Mouse (Mus musculus): ENCODE measurements around the gene Galnt7. TPM values are rescaled to one million over a fixed set of nuclear protein-coding genes. Genes with fewer than 3 reads are reported as not detected.

Gene Galnt7
- polyA plus RNA-seq, 1 experiment from 2014 or later, result 19.5 TPM

GRCm38 (mm10) chr8:57585128-57585442 is 67.7 kb downstream of the Galnt7 start:
- no peaks in the 10 kb centered on the region for H3K4me1 ChIP-seq (replicated peaks; ENCODE audit: control insufficient read depth, insufficient read depth, low read length)
- H3K27ac ChIP-seq (ENCODE audit: low read depth, low read length), result no peak overlapping the region
- H3K36me3 ChIP-seq (ENCODE audit: control insufficient read depth, insufficient read depth, low read length), result no peaks in the 10 kb centered on the region
- no peaks in the 10 kb centered on the region for H3K27me3 ChIP-seq (ENCODE audit: control insufficient read depth, insufficient read depth, low read length)
- ATAC-seq (replicated peaks; ENCODE audit: low FRiP score), result no peak
- H3K9ac ChIP-seq (ENCODE audit: low read length), result no peak overlapping the region
- DNase-seq (ENCODE audit: low spot score), result no peak
- H3K4me2 ChIP-seq (ENCODE audit: low read depth, low read length, severe bottlenecking), result no peak overlapping the region
- no peaks in the 10 kb centered on the region for H3K9me3 ChIP-seq (ENCODE audit: control insufficient read depth, low read length)
- no peak overlapping the region for H3K4me3 ChIP-seq (ENCODE audit: low read depth, low read length)
- WGBS, result 91% methylated on average over 5 of the region's 5 CpGs

- H3K27ac ChIP-seq (ENCODE audit: low read depth, low read length), result no peak overlapping the region
- 0 out of 2 replicates have a peak, but pooled peaks have one; percentile 12 for ATAC-seq (replicated peaks; ENCODE audit: low FRiP score)
Observed at GRCm38 (mm10) chr8:57584416-57585127, 68.3 kb downstream of the Galnt7 start.

DNA sequence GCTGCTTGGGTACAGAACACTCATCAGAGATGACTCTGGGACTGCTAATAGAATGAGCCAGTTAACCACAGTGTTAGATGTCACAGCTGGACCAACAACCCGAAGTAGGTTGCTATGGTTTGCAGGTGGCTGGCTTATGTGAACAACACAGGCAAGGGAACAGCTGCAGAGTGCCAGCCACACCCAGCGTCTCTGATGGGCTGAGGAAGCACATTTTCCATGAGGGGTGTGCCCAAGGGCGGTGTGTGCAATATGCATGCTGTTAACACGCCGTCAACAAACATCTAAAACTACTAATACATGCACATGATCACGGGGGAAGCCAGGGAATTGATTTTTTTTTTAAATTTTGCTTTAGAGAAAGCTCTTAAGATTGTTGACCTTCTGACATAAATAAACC is 73.0 kb downstream of the Galnt7 start:
- DNase-seq (ENCODE audit: low spot score), result no peak
- H3K27ac ChIP-seq (ENCODE audit: low read depth, low read length), result no peak overlapping the region
- H3K4me3 ChIP-seq (ENCODE audit: low read depth, low read length), result no peak overlapping the region
- no peaks in the 10 kb centered on the region for H3K9me3 ChIP-seq (ENCODE audit: control insufficient read depth, low read length)
- 86% methylated on average over 6 of the region's 6 CpGs for WGBS
- no peaks in the 10 kb centered on the region for H3K4me1 ChIP-seq (replicated peaks; ENCODE audit: control insufficient read depth, insufficient read depth, low read length)
- H3K9ac ChIP-seq (ENCODE audit: low read length), result no peak overlapping the region
- no peak for ATAC-seq (replicated peaks; ENCODE audit: low FRiP score)
- H3K27me3 ChIP-seq (ENCODE audit: control insufficient read depth, insufficient read depth, low read length), result no peaks in the 10 kb centered on the region
- no peaks in the 10 kb centered on the region for H3K36me3 ChIP-seq (ENCODE audit: control insufficient read depth, insufficient read depth, low read length)
- no peak overlapping the region for H3K4me2 ChIP-seq (ENCODE audit: low read depth, low read length, severe bottlenecking)

More at GRCm38 (mm10) chr8:57584416-57585127, 68.3 kb downstream of the Galnt7 start:
- no peak for DNase-seq (ENCODE audit: low spot score)
- no peak overlapping the region for H3K4me3 ChIP-seq (ENCODE audit: low read depth, low read length)
- H3K9ac ChIP-seq (ENCODE audit: low read length), result no peak overlapping the region
- H3K4me2 ChIP-seq (ENCODE audit: low read depth, low read length, severe bottlenecking), result no peak overlapping the region
- whole genome bisulfite sequencing, result 77% methylated on average over 8 of the region's 8 CpGs
- H3K36me3 ChIP-seq (ENCODE audit: control insufficient read depth, insufficient read depth, low read length), result no peaks in the 10 kb centered on the region
- H3K27me3 ChIP-seq (ENCODE audit: control insufficient read depth, insufficient read depth, low read length), result no peaks in the 10 kb centered on the region
- no peaks in the 10 kb centered on the region for H3K4me1 ChIP-seq (replicated peaks; ENCODE audit: control insufficient read depth, insufficient read depth, low read length)
- H3K9me3 ChIP-seq (ENCODE audit: control insufficient read depth, low read length), result no peaks in the 10 kb centered on the region

GRCm38 (mm10) chr8:57577301-57577700 is 75.5 kb downstream of the Galnt7 start:
- Histone ChIP-seq H3K27me3 (ENCODE audit: control insufficient read depth, insufficient read depth, low read length) (no peaks in the 10 kb centered on the region), H3K4me3 (ENCODE audit: low read depth, low read length) (no peak overlapping the region), H3K4me2 (ENCODE audit: low read depth, low read length, severe bottlenecking) (no peak overlapping the region), H3K27ac (ENCODE audit: low read depth, low read length) (no peak overlapping the region), H3K4me1 (replicated peaks; ENCODE audit: control insufficient read depth, insufficient read depth, low read length) (no peaks in the 10 kb centered on the region), H3K9ac (ENCODE audit: low read length) (no peak overlapping the region), H3K9me3 (ENCODE audit: control insufficient read depth, low read length) (no peaks in the 10 kb centered on the region), H3K36me3 (ENCODE audit: control insufficient read depth, insufficient read depth, low read length) (no peaks in the 10 kb centered on the region)
- DNase-seq (ENCODE audit: low spot score) (no peak), ATAC-seq (replicated peaks; ENCODE audit: low FRiP score) (no peak)
- WGBS, result 87% methylated on average over 5 of the region's 5 CpGs

GRCm38 (mm10) chr8:57576238-57576637 is 76.6 kb downstream of the Galnt7 start:
- 42% methylated on average over 7 of the region's 7 CpGs for WGBS
- Histone ChIP-seq H3K27ac (ENCODE audit: low read depth, low read length) (no peak overlapping the region), H3K27me3 (ENCODE audit: control insufficient read depth, insufficient read depth, low read length) (no peaks in the 10 kb centered on the region)

DNA sequence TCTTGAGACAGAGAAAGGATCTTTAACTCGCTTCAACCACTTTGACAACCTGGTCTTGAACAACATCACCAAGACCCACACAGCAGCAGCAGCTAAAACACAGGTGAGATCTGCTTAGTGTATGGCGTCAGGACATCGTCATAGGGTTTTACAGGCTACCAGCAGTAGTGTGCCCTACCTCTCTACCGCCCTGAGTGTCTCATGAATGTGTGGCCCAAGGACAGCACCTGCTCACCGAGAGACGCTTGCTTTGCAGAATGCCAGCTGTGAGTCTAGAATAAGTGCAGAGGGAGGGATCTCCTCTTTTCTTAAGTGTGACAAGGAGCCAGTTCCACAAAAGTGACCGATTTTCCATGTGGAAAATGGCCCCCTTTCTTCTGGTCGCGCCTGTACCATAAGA is 77.5 kb downstream of the Galnt7 start:
- Histone ChIP-seq H3K4me1 (replicated peaks; ENCODE audit: control insufficient read depth, insufficient read depth, low read length) (no peaks in the 10 kb centered on the region), H3K27me3 (ENCODE audit: control insufficient read depth, insufficient read depth, low read length) (no peaks in the 10 kb centered on the region), H3K9me3 (ENCODE audit: control insufficient read depth, low read length) (no peaks in the 10 kb centered on the region), H3K4me3 (ENCODE audit: low read depth, low read length) (no peak overlapping the region), H3K4me2 (ENCODE audit: low read depth, low read length, severe bottlenecking) (no peak overlapping the region), H3K36me3 (ENCODE audit: control insufficient read depth, insufficient read depth, low read length) (no peaks in the 10 kb centered on the region), H3K27ac (ENCODE audit: low read depth, low read length) (no peak overlapping the region), H3K9ac (ENCODE audit: low read length) (no peak overlapping the region)
- WGBS, result 89% methylated on average over 9 of the region's 9 CpGs
- no peak for DNase-seq (ENCODE audit: low spot score)
- ATAC-seq (replicated peaks; ENCODE audit: low FRiP score), result no peak

More at GRCm38 (mm10) chr8:57576238-57576637, 76.6 kb downstream of the Galnt7 start:
- peak; percentile 64 for DNase-seq (ENCODE audit: low spot score)
- no peak overlapping the region for H3K4me2 ChIP-seq (ENCODE audit: low read depth, low read length, severe bottlenecking)
- no peaks in the 10 kb centered on the region for H3K9me3 ChIP-seq (ENCODE audit: control insufficient read depth, low read length)
- no peak overlapping the region for H3K9ac ChIP-seq (ENCODE audit: low read length)
- peak; percentile 80 for ATAC-seq (replicated peaks; ENCODE audit: low FRiP score)
- no peaks in the 10 kb centered on the region for H3K36me3 ChIP-seq (ENCODE audit: control insufficient read depth, insufficient read depth, low read length)
- no peak overlapping the region for H3K4me3 ChIP-seq (ENCODE audit: low read depth, low read length)
- H3K4me1 ChIP-seq (replicated peaks; ENCODE audit: control insufficient read depth, insufficient read depth, low read length), result no peaks in the 10 kb centered on the region

DNA sequence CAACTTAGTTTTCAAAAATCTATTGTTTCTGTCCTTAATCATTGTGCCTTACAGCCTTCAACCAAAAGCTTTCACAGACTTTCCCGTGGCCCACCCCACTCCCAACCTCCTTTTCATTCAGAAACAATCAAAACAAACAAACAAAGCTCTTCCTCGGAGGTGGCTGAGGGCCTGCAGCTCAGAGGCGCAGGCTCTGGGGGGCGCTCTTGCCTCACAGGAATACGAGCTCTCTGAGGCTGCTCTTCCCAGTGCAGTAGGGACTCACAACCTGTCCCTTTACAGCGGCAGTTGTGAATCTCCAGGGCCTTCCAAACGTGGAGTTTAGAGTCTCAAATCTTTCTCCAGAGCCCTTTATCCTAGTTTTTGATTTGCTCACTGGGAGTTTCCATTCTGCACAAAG is 78.4 kb downstream of the Galnt7 start:
- H3K36me3 ChIP-seq (ENCODE audit: control insufficient read depth, insufficient read depth, low read length), result no peaks in the 10 kb centered on the region
- H3K4me3 ChIP-seq (ENCODE audit: low read depth, low read length), result no peak overlapping the region
- no peak overlapping the region for H3K4me2 ChIP-seq (ENCODE audit: low read depth, low read length, severe bottlenecking)
- H3K9ac ChIP-seq (ENCODE audit: low read length), result no peak overlapping the region
- DNase-seq (ENCODE audit: low spot score) (peak; percentile 85), ATAC-seq (replicated peaks; ENCODE audit: low FRiP score) (peak; percentile 80)
- no peak overlapping the region for H3K27ac ChIP-seq (ENCODE audit: low read depth, low read length)
- H3K9me3 ChIP-seq (ENCODE audit: control insufficient read depth, low read length), result no peaks in the 10 kb centered on the region
- no peaks in the 10 kb centered on the region for H3K27me3 ChIP-seq (ENCODE audit: control insufficient read depth, insufficient read depth, low read length)
- whole genome bisulfite sequencing, result 9% methylated on average over 7 of the region's 7 CpGs
- H3K4me1 ChIP-seq (replicated peaks; ENCODE audit: control insufficient read depth, insufficient read depth, low read length), result no peaks in the 10 kb centered on the region

GRCm38 (mm10) chr8:57573844-57574243 is 79.0 kb downstream of the Galnt7 start:
- H3K4me3 ChIP-seq (ENCODE audit: low read depth, low read length), result no peak overlapping the region

GRCm38 (mm10) chr8:57569886-57570285 is 82.9 kb downstream of the Galnt7 start:
- no peaks in the 10 kb centered on the region; the same call in 1 of the 2 replicates for H3K4me1 ChIP-seq (replicated peaks; ENCODE audit: control insufficient read depth, insufficient read depth, low read length)
- no peak for ATAC-seq (replicated peaks; ENCODE audit: low FRiP score)
- no peak for DNase-seq (ENCODE audit: low spot score)
- H3K36me3 ChIP-seq (ENCODE audit: control insufficient read depth, insufficient read depth, low read length), result no peaks in the 10 kb centered on the region
- H3K4me3 ChIP-seq (ENCODE audit: low read depth, low read length), result no peak overlapping the region
- no peak overlapping the region for H3K4me2 ChIP-seq (ENCODE audit: low read depth, low read length, severe bottlenecking)
- no peak overlapping the region for H3K9ac ChIP-seq (ENCODE audit: low read length)
- H3K27ac ChIP-seq (ENCODE audit: low read depth, low read length), result no peak overlapping the region
- WGBS, result 88% methylated on average over 6 of the region's 6 CpGs
- no peaks in the 10 kb centered on the region for H3K9me3 ChIP-seq (ENCODE audit: control insufficient read depth, low read length)
- no peaks in the 10 kb centered on the region for H3K27me3 ChIP-seq (ENCODE audit: control insufficient read depth, insufficient read depth, low read length)

More at GRCm38 (mm10) chr8:57573844-57574243, 79.0 kb downstream of the Galnt7 start:
- no peak for ATAC-seq (replicated peaks; ENCODE audit: low FRiP score)
- H3K9ac ChIP-seq (ENCODE audit: low read length), result no peak overlapping the region
- H3K27ac ChIP-seq (ENCODE audit: low read depth, low read length), result no peak overlapping the region
- H3K4me2 ChIP-seq (ENCODE audit: low read depth, low read length, severe bottlenecking), result no peak overlapping the region
- no peaks in the 10 kb centered on the region for H3K9me3 ChIP-seq (ENCODE audit: control insufficient read depth, low read length)
- no peaks in the 10 kb centered on the region for H3K4me1 ChIP-seq (replicated peaks; ENCODE audit: control insufficient read depth, insufficient read depth, low read length)
- DNase-seq (ENCODE audit: low spot score), result no peak
- 83% methylated on average over 6 of the region's 6 CpGs for WGBS
- H3K27me3 ChIP-seq (ENCODE audit: control insufficient read depth, insufficient read depth, low read length), result no peaks in the 10 kb centered on the region
- no peaks in the 10 kb centered on the region for H3K36me3 ChIP-seq (ENCODE audit: control insufficient read depth, insufficient read depth, low read length)
